Mouse (Mus musculus): ENCODE measurements around the gene Dagla. TPM values are rescaled to one million over a fixed set of nuclear protein-coding genes. Genes with fewer than 3 reads are reported as not detected.

The Dagla gene
- polyA plus RNA-seq, 1 experiment from 2014 or later = 4.9 TPM

DNA sequence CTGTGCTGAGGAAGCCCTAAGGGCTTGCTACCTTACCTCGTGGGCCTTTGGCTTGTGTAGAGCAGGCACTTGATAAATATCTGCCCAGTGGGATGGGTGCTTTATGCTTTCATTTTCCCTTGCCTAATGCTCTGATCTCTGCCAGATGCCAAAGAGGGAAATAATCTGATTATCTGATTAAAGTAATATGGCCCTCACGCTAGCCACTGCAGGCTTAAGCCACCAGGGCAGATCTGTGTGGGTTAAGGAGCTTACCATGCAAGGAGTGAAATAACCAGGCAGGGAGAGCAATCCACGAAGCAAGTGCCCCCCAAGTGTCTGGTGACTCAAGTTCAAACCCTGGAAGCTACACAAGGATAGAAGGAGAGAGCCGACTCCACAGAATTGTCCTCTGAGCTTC, 27.0 kb upstream of the Dagla start:
- ATAC-seq (ENCODE audit: low FRiP score, low read depth) = no peak
- no peak overlapping the region for H3K9ac ChIP-seq
- WGBS = 76% methylated on average over 4 of the region's 4 CpGs

DNA sequence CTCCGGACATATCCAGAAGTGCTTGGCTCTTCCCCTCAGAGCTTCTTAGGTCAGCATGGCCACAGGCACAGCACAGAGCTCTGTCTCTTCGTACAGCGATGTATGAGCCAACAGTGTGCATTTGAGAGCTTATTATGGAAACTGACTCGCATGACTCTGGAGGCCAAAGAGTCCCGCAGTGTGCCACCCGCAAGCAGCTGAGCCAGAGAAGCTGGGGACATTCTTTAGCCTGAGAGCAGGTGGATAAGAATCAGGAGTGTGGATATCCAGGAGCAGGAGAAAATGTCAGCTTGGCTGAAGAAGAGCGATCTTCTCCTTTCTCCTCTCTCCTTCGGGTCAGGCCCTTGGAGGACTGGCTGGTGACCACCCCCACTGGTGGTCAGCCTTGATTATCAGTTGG, 24.4 kb upstream of the Dagla start:
- Histone ChIP-seq H3K4me2 (replicated peaks) (no peak overlapping the region), H3K4me3 (no peak overlapping the region), H3K36me3 (no peaks in the 10 kb centered on the region), H3K4me1 (no peaks in the 10 kb centered on the region), H3K27me3 (replicated peaks) (peaks cover 8% of the 10 kb centered on the region), H3K9me3 (no peaks in the 10 kb centered on the region), H3K9ac (no peak overlapping the region), H3K27ac (no peak overlapping the region)
- 89% methylated on average over 8 of the region's 8 CpGs for WGBS
- ATAC-seq (ENCODE audit: low FRiP score, low read depth) = no peak

More for the DNA sequence above, 27.0 kb upstream of the Dagla start:
- no peaks in the 10 kb centered on the region for H3K36me3 ChIP-seq
- H3K27ac ChIP-seq = no peak overlapping the region
- no peak overlapping the region for H3K4me3 ChIP-seq
- H3K4me1 ChIP-seq = no peaks in the 10 kb centered on the region
- no peak overlapping the region for H3K4me2 ChIP-seq (replicated peaks)
- no peaks in the 10 kb centered on the region for H3K9me3 ChIP-seq
- peaks cover 10% of the 10 kb centered on the region for H3K27me3 ChIP-seq (replicated peaks)

DNA sequence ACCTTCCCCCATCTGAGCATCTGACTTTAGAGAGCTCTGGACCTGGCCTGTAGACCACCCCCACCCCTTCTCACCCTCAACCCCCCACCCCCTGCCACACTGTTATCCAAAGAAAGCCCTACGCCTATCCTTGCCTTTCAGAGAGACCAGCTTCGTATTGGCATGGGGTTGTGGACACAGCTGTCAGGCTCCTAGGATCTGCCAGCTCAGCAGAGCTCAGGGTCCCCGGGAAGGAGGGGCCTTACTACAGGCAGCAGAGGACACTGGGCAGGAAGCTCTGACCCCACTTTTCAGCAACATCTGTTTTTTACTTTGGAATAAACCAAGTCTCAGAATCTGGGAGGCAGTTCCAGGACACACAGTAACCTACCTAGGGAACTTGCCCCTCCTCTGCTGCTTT, 21.9 kb upstream of the Dagla start:
- Histone ChIP-seq H3K9me3 (no peaks in the 10 kb centered on the region), H3K36me3 (no peaks in the 10 kb centered on the region), H3K4me2 (replicated peaks) (no peak overlapping the region), H3K4me3 (no peak overlapping the region), H3K4me1 (0 out of 2 replicates have a peak, but pooled peaks cover 6% of the 10 kb centered on the region), H3K27ac (no peak overlapping the region), H3K9ac (no peak overlapping the region), H3K27me3 (replicated peaks) (no peaks in the 10 kb centered on the region; the same call in 1 of the 2 replicates)
- WGBS = 55% methylated on average over 3 of the region's 3 CpGs
- no peak for ATAC-seq (ENCODE audit: low FRiP score, low read depth)

DNA sequence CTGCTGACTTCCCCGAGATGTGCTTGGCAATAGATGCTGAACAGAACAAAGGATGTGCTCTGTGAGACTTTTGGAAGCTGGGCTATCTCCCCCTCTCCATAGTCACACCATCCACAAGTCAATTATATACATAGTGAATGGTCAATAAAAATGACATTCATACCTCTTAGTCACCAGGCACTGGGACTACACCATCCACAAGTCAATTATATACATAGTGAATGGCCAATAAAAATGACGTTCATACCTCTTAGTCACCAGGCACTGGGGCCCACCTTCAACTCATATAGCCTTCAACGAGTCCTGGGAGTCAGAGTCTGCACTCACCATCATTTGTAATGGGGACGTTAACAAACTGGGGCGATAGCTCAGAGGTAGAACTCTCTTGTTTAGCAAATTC, 19.2 kb upstream of the Dagla start:
- H3K9me3 ChIP-seq = no peaks in the 10 kb centered on the region
- H3K36me3 ChIP-seq = no peaks in the 10 kb centered on the region
- WGBS = 77% methylated on average over 5 of the region's 5 CpGs
- H3K4me2 ChIP-seq (replicated peaks) = no peak overlapping the region
- peaks cover 4% of the 10 kb centered on the region; the same call in 1 of the 2 replicates for H3K27me3 ChIP-seq (replicated peaks)
- ATAC-seq (ENCODE audit: low FRiP score, low read depth) = no peak
- H3K9ac ChIP-seq = no peak overlapping the region
- no peak overlapping the region for H3K4me3 ChIP-seq
- no peak overlapping the region for H3K27ac ChIP-seq
- 0 out of 2 replicates have a peak, but pooled peaks cover 6% of the 10 kb centered on the region for H3K4me1 ChIP-seq

DNA sequence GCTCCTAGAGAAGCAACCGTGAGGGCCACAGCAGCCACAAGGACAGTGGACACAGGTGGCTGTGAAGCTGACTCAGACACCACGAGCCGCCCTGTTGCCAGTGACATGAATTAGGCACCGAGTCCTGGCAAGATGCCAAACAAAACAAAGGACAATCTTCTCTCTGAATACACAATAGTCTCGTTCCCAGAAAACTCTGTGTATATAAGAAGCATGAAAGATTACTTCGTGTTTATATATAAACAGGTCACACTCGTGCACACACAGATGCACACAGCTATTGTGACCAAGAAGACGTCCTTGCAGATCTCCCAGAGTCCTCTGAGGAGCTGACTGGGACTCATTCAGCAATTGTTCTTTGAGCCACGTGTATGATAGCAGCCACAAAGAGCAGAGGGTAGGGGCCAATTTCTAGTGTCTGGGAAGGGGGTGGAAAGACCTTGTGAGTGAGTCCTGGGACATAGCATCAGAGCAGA, 18.7 kb upstream of the Dagla start:
- H3K9ac ChIP-seq = no peak overlapping the region
- ATAC-seq (ENCODE audit: low FRiP score, low read depth) = 0 out of 2 replicates have a peak, but pooled peaks have one; percentile 21
- H3K27ac ChIP-seq = no peak overlapping the region
- no peaks in the 10 kb centered on the region for H3K36me3 ChIP-seq
- H3K4me2 ChIP-seq (replicated peaks) = no peak overlapping the region
- H3K4me3 ChIP-seq = no peak overlapping the region
- H3K9me3 ChIP-seq = no peaks in the 10 kb centered on the region
- H3K4me1 ChIP-seq = 0 out of 2 replicates have a peak, but pooled peaks cover 6% of the 10 kb centered on the region
- 33% methylated on average over 9 of the region's 9 CpGs for WGBS
- H3K27me3 ChIP-seq (replicated peaks) = peaks cover 4% of the 10 kb centered on the region; the same call in 1 of the 2 replicates

DNA sequence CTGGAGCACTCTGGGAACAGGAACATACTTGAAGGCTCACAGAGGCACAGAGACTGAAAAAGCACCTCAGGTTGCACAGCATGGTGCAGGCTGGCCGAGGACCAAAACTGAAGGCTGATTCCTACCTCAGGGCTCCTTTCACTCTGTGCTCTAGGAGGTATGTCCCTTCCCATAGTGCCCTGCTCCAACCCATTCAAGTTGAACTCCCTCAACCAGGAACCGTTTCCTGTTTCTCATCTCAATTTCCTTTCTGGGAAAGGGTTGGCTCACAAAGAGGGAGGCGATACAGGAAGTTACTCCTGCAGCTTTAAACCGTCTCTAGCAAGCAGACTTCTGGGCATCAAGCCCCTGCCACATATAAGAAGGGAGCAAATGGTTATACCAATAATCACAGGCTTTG, 13.1 kb upstream of the Dagla start:
- Histone ChIP-seq H3K36me3 (no peaks in the 10 kb centered on the region), H3K4me2 (replicated peaks) (no peak overlapping the region), H3K4me3 (no peak overlapping the region), H3K27me3 (replicated peaks) (0 out of 2 replicates have a peak, but pooled peaks cover 4% of the 10 kb centered on the region), H3K27ac (no peak overlapping the region), H3K9ac (no peak overlapping the region), H3K9me3 (no peaks in the 10 kb centered on the region), H3K4me1 (no peaks in the 10 kb centered on the region)
- ATAC-seq (ENCODE audit: low FRiP score, low read depth) = no peak
- WGBS = 72% methylated on average over 4 of the region's 4 CpGs

DNA sequence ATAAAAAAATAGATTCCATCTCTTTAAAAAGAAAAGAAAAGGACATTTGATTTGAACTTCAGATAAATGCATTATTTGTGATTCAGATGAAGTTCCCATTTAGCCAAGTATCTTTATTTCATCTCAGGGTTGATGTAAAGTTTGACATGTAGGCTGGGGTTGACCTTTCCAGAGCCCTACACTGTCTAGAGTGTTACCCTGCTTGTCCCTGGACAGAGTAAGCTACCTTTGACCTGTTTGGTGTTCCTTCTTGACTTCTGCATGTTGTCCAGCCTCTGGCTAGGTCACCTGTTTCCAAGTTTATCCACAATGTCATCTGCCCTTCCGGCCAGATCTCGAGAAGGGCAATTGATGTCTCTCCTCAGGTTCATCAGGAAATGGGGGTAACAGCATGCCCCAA, 12.7 kb upstream of the Dagla start:
- no peaks in the 10 kb centered on the region for H3K9me3 ChIP-seq
- no peak overlapping the region for H3K4me3 ChIP-seq
- no peaks in the 10 kb centered on the region for H3K36me3 ChIP-seq
- no peak for ATAC-seq (ENCODE audit: low FRiP score, low read depth)
- 93% methylated on average over 2 of the region's 2 CpGs for WGBS
- H3K4me2 ChIP-seq (replicated peaks) = no peak overlapping the region
- no peak overlapping the region for H3K9ac ChIP-seq
- H3K4me1 ChIP-seq = no peaks in the 10 kb centered on the region
- no peak overlapping the region for H3K27ac ChIP-seq
- H3K27me3 ChIP-seq (replicated peaks) = 0 out of 2 replicates have a peak, but pooled peaks cover 4% of the 10 kb centered on the region

DNA sequence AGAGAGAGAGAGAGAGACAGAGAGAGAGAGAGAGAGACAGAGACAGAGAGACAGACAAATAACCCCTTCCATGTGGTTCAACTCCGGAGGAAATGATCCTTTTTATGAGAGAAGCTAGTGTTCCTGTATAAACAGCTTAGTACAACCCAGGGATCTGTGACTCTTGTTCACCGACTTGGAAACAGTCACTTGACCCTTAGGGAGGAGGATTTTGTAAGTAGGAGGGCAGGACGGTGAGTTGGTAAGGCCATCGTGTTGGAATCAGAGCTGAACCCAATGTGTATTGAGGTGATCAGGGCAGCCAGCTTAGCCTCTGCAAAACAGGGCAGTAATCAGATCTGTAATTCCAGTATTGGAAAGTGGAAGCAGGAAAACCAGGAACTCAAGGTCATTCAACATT, 12.3 kb upstream of the Dagla start:
- Histone ChIP-seq H3K9me3 (no peaks in the 10 kb centered on the region), H3K9ac (no peak overlapping the region), H3K27me3 (replicated peaks) (0 out of 2 replicates have a peak, but pooled peaks cover 4% of the 10 kb centered on the region), H3K27ac (no peak overlapping the region), H3K4me3 (no peak overlapping the region), H3K4me1 (no peaks in the 10 kb centered on the region), H3K36me3 (no peaks in the 10 kb centered on the region), H3K4me2 (replicated peaks) (no peak overlapping the region)
- ATAC-seq (ENCODE audit: low FRiP score, low read depth) = no peak
- 59% methylated on average over 4 of the region's 4 CpGs for WGBS

DNA sequence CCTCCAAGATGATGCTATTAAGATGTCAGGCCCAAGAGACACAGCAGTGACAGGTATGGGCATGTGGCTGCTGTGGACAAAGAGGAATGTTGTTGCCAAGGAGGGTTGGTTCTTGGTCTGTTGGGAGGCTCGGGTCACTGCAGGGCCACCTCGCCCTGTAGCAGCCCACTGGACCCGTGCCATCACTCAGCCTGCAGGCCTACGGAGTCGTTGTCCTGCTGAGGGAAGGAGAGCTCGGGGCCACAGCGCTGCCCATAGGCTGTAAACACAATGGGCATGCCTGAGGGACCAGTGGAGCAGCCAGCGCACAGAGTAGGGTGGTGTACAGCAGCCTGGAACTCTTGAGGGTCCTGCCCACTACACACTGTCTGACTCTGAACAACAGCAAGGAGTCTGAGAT, 7.4 kb upstream of the Dagla start:
- Histone ChIP-seq H3K4me2 (replicated peaks) (no peak overlapping the region), H3K9me3 (no peaks in the 10 kb centered on the region), H3K9ac (no peak overlapping the region), H3K27me3 (replicated peaks) (0 out of 2 replicates have a peak, but pooled peaks cover 3% of the 10 kb centered on the region), H3K27ac (no peak overlapping the region), H3K4me3 (no peak overlapping the region), H3K36me3 (no peaks in the 10 kb centered on the region), H3K4me1 (no peaks in the 10 kb centered on the region)
- WGBS = 62% methylated on average over 8 of the region's 8 CpGs
- no peak for ATAC-seq (ENCODE audit: low FRiP score, low read depth)

DNA sequence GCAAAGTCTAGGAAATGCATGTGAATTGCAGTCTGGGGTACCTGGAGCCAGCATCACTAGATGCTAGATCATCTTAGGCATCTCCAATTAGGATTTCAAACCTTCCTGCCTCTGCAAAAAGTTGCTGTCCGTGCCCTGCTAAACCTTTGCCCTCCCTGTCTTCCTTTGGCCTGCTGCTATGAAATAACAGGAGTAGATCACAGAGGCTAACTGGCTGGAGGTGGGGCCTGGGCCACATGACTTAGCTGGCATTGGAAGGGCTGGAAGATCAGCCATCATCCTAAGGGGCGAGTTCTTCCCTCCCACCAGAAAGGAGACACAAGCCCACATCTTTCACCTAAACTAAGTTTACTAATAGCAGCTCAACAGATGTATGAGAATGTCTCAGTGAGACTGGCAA, 4.3 kb upstream of the Dagla start:
- no peak overlapping the region for H3K9ac ChIP-seq

DNA sequence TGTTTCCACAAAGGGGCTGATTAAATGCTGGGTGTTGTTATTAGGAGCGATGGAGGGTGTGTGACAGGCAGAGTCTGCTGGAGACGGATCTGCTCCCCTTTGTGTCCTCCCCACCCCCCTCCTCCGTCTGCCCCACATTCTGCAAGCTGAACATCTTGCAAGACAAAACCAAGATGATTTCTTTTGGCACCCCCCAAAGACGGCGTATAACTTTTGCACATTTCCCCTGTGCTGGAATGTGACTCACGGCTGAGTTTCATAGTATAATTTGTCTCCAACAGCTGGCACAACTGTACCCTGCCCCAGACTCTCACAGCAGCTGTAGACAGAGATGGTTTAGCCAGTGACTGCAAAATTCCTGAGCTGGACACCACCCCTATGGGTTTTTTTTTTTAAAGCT, 3.3 kb upstream of the Dagla start:
- H3K9me3 ChIP-seq = no peaks in the 10 kb centered on the region
- no peaks in the 10 kb centered on the region for H3K36me3 ChIP-seq
- peaks cover 12% of the 10 kb centered on the region for H3K4me1 ChIP-seq
- no peak overlapping the region for H3K27ac ChIP-seq
- no peak overlapping the region for H3K9ac ChIP-seq
- no peak for ATAC-seq (ENCODE audit: low FRiP score, low read depth)
- peaks cover 22% of the 10 kb centered on the region for H3K27me3 ChIP-seq (replicated peaks)
- H3K4me2 ChIP-seq (replicated peaks) = no peak overlapping the region
- 56% methylated on average over 6 of the region's 6 CpGs for WGBS
- H3K4me3 ChIP-seq = no peak overlapping the region

More for the DNA sequence above, 4.3 kb upstream of the Dagla start:
- H3K4me1 ChIP-seq = peaks cover 8% of the 10 kb centered on the region
- no peaks in the 10 kb centered on the region for H3K9me3 ChIP-seq
- ATAC-seq (ENCODE audit: low FRiP score, low read depth) = no peak
- H3K27me3 ChIP-seq (replicated peaks) = peaks cover 12% of the 10 kb centered on the region
- no peaks in the 10 kb centered on the region for H3K36me3 ChIP-seq
- no peak overlapping the region for H3K4me3 ChIP-seq
- 58% methylated on average over 2 of the region's 2 CpGs for WGBS
- H3K4me2 ChIP-seq (replicated peaks) = no peak overlapping the region
- no peak overlapping the region for H3K27ac ChIP-seq

DNA sequence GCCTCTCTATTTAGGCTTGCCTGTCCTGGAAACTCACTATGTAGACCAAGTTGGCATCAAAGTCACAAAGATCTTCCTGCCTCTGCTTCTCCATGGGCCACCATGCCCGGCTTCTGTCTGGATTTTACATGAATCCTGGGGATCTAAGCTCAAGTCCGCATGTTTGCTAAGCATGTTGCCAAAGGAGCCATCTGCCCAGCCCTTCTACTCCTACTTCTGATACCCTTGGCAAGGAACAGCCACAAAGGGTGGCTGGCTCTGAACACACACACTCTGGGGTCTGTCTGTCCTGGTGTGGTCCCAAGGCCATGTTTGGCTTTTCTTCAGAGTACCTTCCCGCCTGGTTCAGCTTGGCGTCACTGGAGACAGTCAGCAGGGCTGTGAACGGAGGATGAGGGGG, 2.7 kb upstream of the Dagla start:
- H3K4me3 ChIP-seq = no peak overlapping the region
- peaks cover 14% of the 10 kb centered on the region for H3K4me1 ChIP-seq
- peaks cover 28% of the 10 kb centered on the region for H3K27me3 ChIP-seq (replicated peaks)
- ATAC-seq (ENCODE audit: low FRiP score, low read depth) = no peak
- H3K9ac ChIP-seq = no peak overlapping the region
- no peaks in the 10 kb centered on the region for H3K36me3 ChIP-seq
- no peaks in the 10 kb centered on the region for H3K9me3 ChIP-seq
- H3K27ac ChIP-seq = no peak overlapping the region
- no peak overlapping the region for H3K4me2 ChIP-seq (replicated peaks)
- 82% methylated on average over 5 of the region's 5 CpGs for WGBS

DNA sequence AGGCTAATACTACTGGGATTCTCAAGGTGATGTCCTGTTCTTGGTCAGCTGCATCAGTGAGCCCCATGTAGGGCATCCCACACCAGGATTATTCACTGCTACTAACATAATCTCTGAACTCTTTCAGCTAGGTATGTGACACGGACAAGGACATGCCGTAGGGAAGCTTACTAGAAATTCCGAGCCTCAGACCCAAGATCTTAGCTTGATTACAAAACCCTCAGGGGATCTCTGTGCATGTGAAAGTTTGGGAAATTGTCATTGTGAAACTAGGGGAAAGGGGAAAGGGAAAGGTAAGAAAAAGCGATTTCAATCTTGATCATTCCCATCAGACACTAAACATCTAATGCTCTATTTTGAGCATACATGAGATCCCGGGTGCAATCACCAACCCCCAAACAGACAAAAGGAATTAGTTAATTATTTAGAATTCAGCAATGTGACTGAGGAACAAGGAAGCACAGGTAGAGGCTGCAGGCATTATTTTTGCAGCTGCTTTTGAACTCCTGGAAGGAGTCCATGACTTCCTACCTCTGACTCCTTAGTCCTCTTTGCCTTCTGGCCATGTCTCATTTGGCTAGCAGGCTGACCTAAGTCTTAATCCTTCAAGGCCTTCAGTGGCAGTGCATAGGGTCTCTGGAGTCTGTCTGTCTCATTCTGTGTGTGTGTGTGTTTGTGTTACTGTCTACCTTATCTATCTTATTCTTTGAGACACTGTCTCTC, 2.0 kb upstream of the Dagla start:
- no peak overlapping the region for H3K4me2 ChIP-seq (replicated peaks)
- no peak overlapping the region for H3K9ac ChIP-seq
- peaks cover 28% of the 10 kb centered on the region for H3K27me3 ChIP-seq (replicated peaks)
- H3K27ac ChIP-seq = no peak overlapping the region
- WGBS = 90% methylated on average over 5 of the region's 5 CpGs
- H3K9me3 ChIP-seq = no peaks in the 10 kb centered on the region
- H3K36me3 ChIP-seq = no peaks in the 10 kb centered on the region
- no peak for ATAC-seq (ENCODE audit: low FRiP score, low read depth)
- H3K4me3 ChIP-seq = no peak overlapping the region
- H3K4me1 ChIP-seq = peaks cover 14% of the 10 kb centered on the region

All from neural tube, embryonic 12.5 days (tissue).